In the genomic region with DNA sequence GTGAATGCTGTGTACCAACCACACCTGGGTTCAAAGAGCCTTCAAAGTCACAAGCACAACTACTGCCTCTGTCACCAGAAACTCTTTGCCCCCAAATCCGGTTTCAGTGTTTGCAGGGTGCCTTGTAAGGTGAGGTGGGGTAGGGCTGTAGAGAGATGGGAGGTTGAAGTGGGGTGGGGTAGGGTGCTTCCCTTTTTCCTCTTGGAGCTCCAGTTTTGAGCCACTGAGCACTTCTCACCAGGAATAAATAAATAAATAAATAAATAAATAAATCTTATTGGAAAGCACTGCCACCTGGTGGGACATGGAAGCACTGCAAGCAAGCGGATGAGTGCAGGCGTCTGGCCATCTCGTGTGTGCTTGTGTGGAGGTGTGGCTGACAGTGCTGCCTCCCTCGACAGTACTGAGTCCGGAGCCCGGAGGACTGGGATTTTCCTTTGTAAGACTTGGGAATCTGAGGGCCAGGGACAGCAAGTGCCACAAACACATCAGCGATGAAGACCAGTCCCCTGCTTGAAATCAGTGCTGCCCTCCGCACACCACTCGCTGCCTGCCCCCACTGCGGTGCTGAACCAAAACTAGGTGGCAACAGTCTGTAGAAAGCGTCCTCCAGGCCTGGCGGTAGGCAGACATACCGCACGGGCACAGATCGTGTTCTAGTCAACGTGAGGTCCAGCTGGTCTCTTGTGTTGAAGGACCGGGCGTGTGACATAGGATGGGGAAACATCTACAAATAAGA, we compare ENCODE assay signal across 8 mouse cellular contexts. TPM values are rescaled to one million over a fixed set of nuclear protein-coding genes. Genes with fewer than 3 reads are reported as not detected.
A peak's percentile ranks its signal among the peaks of the same experiment; 100 is the strongest.
DNase-seq lines count a peak whose midpoint lies in the region; ATAC-seq and TF ChIP-seq lines count a peak whose summit lies in the region.

No protein-coding gene starts in this region.

- TF ChIP-seq POLR2A in CH12.LX (IDR thresholded peaks at IDR 0.05; ENCODE audit: low read depth, low read length) = no peak
- no peak for TF ChIP-seq POLR2A in bone marrow macrophage, adult 2 months (IDR thresholded peaks at IDR 0.05; ENCODE audit: borderline replicate concordance, low read depth, low read length)
- no peak for TF ChIP-seq POLR2A in liver, adult 2 months (IDR thresholded peaks at IDR 0.05; ENCODE audit: extremely low read depth, insufficient read depth, low read length)

- H3K27me3 ChIP-seq in CH12.LX (replicated peaks) = no peaks in the 10 kb centered on the region
- H3K27me3 ChIP-seq in heart, embryonic 13.5 days (replicated peaks) = no peaks in the 10 kb centered on the region
- H3K27me3 ChIP-seq in kidney, postnatal 0 days (ENCODE audit: insufficient read depth, low read length) = no peaks in the 10 kb centered on the region
- no peaks in the 10 kb centered on the region for H3K27me3 ChIP-seq in liver, adult 2 months (ENCODE audit: control insufficient read depth, insufficient read depth, low read length)
- H3K27me3 ChIP-seq in stomach, embryonic 14.5 days (ENCODE audit: control insufficient read depth, insufficient read depth, low read length) = no peaks in the 10 kb centered on the region

- no peak overlapping the region for H3K4me2 ChIP-seq in CH12.LX (ENCODE audit: insufficient read depth, low read depth, poor library complexity, severe bottlenecking)
- peak overlapping the region; percentile 33; the same call in 1 of the 2 replicates for H3K4me2 ChIP-seq in heart, embryonic 13.5 days
- H3K4me2 ChIP-seq in kidney, postnatal 0 days (ENCODE audit: low read length) = no peak overlapping the region
- H3K4me2 ChIP-seq in stomach, embryonic 14.5 days (replicated peaks; ENCODE audit: low read depth, low read length) = no peak overlapping the region

- H3K4me3 ChIP-seq in CH12.LX (replicated peaks in 1 of 3; ENCODE audit: low read depth in 2 of 3, low read length in 2 of 3, poor library complexity in 1 of 3) = no peak overlapping the region
- no peak overlapping the region for H3K4me3 ChIP-seq in bone marrow macrophage, adult 2 months (ENCODE audit: insufficient read depth, low read length)
- no peak overlapping the region for H3K4me3 ChIP-seq in heart, embryonic 13.5 days
- no peak overlapping the region for H3K4me3 ChIP-seq in kidney, postnatal 0 days (replicated peaks; ENCODE audit: low read depth, low read length)
- H3K4me3 ChIP-seq in liver, adult 2 months (ENCODE audit: insufficient read depth, low read depth, low read length) = no peak overlapping the region
- H3K4me3 ChIP-seq in stomach, embryonic 14.5 days (ENCODE audit: low read depth, low read length) = no peak overlapping the region

- peak; percentile 73 to 82 for TF ChIP-seq CTCF in CH12.LX (conservative IDR thresholded peaks at IDR 0.05 in 1 of 2, IDR thresholded peaks at IDR 0.05 in 1 of 2; ENCODE audit: low read depth in 2 of 2, low read length in 2 of 2)
- TF ChIP-seq CTCF in bone marrow macrophage, adult 2 months (IDR thresholded peaks at IDR 0.05; ENCODE audit: low read depth, low read length) = peak; percentile 65; the same call in 1 of the 2 replicates
- TF ChIP-seq CTCF in kidney, postnatal 0 days (IDR thresholded peaks at IDR 0.05; ENCODE audit: low read depth) = peak; percentile 84
- peak; percentile 79 for TF ChIP-seq CTCF in liver, adult 2 months (IDR thresholded peaks at IDR 0.05; ENCODE audit: low read depth, low read length)

- H3K27ac ChIP-seq in CH12.LX (ENCODE audit: insufficient read depth, low read depth) = no peak overlapping the region
- H3K27ac ChIP-seq in bone marrow macrophage, adult 2 months (ENCODE audit: insufficient read depth, low read depth, low read length) = no peak overlapping the region
- no peak overlapping the region for H3K27ac ChIP-seq in heart, embryonic 13.5 days (replicated peaks)
- no peak overlapping the region for H3K27ac ChIP-seq in kidney, postnatal 0 days
- H3K27ac ChIP-seq in liver, adult 2 months (replicated peaks; ENCODE audit: insufficient read depth, low read depth, low read length) = no peak overlapping the region
- H3K27ac ChIP-seq in stomach, embryonic 14.5 days (ENCODE audit: low read length) = no peak overlapping the region

- peak; percentile 55 for DNase-seq in CH12.LX (ENCODE audit: extremely low read depth)
- DNase-seq in kidney, postnatal 0 days (ENCODE audit: low spot score) = peak; percentile 83
- DNase-seq in liver, adult 2 months (ENCODE audit: extremely low read depth, low read depth, low spot score) = peak; percentile 46
- DNase-seq in natural killer cell, adult 2 months (ENCODE audit: low spot score in 2 of 2) = peak; percentile 40 to 55

- dilution Hi-C loops in CH12.LX (cut with MboI; ENCODE audit: extremely low pct_ligation_motif_present, extremely low pct_unique_long_range_greater_than_20kb, low sequenced_read_pairs) = no loop called here

- no peaks in the 10 kb centered on the region for H3K9me3 ChIP-seq in CH12.LX (replicated peaks; ENCODE audit: low read length)
- no peaks in the 10 kb centered on the region for H3K9me3 ChIP-seq in heart, embryonic 13.5 days
- no peaks in the 10 kb centered on the region for H3K9me3 ChIP-seq in kidney, postnatal 0 days (replicated peaks; ENCODE audit: low read length)
- H3K9me3 ChIP-seq in stomach, embryonic 14.5 days (ENCODE audit: control insufficient read depth, low read depth, low read length) = no peaks in the 10 kb centered on the region

- peaks cover 5 to 33% of the 10 kb centered on the region in 2 experiments for H3K4me1 ChIP-seq in CH12.LX (ENCODE audit: control insufficient read depth in 1 of 2, insufficient read depth in 2 of 2)
- peaks cover 5% of the 10 kb centered on the region for H3K4me1 ChIP-seq in bone marrow macrophage, adult 2 months (ENCODE audit: control insufficient read depth, insufficient read depth, low read length)
- peaks cover 36% of the 10 kb centered on the region for H3K4me1 ChIP-seq in heart, embryonic 13.5 days
- H3K4me1 ChIP-seq in kidney, postnatal 0 days (replicated peaks; ENCODE audit: insufficient read depth, low read length) = 0 out of 2 replicates have a peak, but pooled peaks cover 8% of the 10 kb centered on the region
- H3K4me1 ChIP-seq in liver, adult 2 months (ENCODE audit: control insufficient read depth, insufficient read depth, low read length) = no peaks in the 10 kb centered on the region
- H3K4me1 ChIP-seq in stomach, embryonic 14.5 days (ENCODE audit: control insufficient read depth, insufficient read depth, low read length) = no peaks in the 10 kb centered on the region

- no peak overlapping the region for H3K9ac ChIP-seq in CH12.LX (ENCODE audit: insufficient read depth, low read depth)
- H3K9ac ChIP-seq in heart, embryonic 13.5 days = peak overlapping the region; percentile 33; the same call in 1 of the 2 replicates
- no peak overlapping the region for H3K9ac ChIP-seq in kidney, postnatal 0 days (ENCODE audit: low read depth, low read length)
- no peak overlapping the region for H3K9ac ChIP-seq in liver, adult 2 months (ENCODE audit: low read depth, low read length)
- H3K9ac ChIP-seq in stomach, embryonic 14.5 days (replicated peaks; ENCODE audit: low read depth, low read length) = no peak overlapping the region

- peak; percentile 74 for TF ChIP-seq RAD21 in CH12.LX (IDR thresholded peaks at IDR 0.05; ENCODE audit: low read depth, low read length)

- peaks cover 7 to 37% of the 10 kb centered on the region in 2 experiments for H3K36me3 ChIP-seq in CH12.LX (replicated peaks in 1 of 2; ENCODE audit: control insufficient read depth in 1 of 2, insufficient read depth in 1 of 2, low read length in 1 of 2)
- peaks cover 12% of the 10 kb centered on the region for H3K36me3 ChIP-seq in heart, embryonic 13.5 days
- no peaks in the 10 kb centered on the region for H3K36me3 ChIP-seq in kidney, postnatal 0 days (ENCODE audit: insufficient read depth, low read length)
- H3K36me3 ChIP-seq in liver, adult 2 months (ENCODE audit: control insufficient read depth, insufficient read depth, low read length) = peaks cover 16% of the 10 kb centered on the region
- H3K36me3 ChIP-seq in stomach, embryonic 14.5 days (ENCODE audit: control insufficient read depth, insufficient read depth, low read length) = no peaks in the 10 kb centered on the region

- in situ Hi-C loops in CH12.LX (cut with MboI; ENCODE audit: low pct_ligation_motif_present, low pct_unique_long_range_greater_than_20kb, low sequenced_read_pairs) = loop anchor here (5.0 kb wide), 1 partner anchor 145 kb away; no protein-coding TSS in a partner anchor

- no peaks in the 10 kb centered on the region for H3K79me2 ChIP-seq in CH12.LX (replicated peaks; ENCODE audit: control insufficient read depth, extremely low read depth, insufficient read depth, poor library complexity, severe bottlenecking)
- H3K79me2 ChIP-seq in liver, adult 2 months (ENCODE audit: control insufficient read depth, insufficient read depth, low read length) = no peaks in the 10 kb centered on the region

- WGBS in heart, embryonic 13.5 days = 57% methylated on average over 19 of the region's 19 CpGs
- WGBS in kidney, postnatal 0 days = 60% methylated on average over 19 of the region's 19 CpGs
- WGBS in liver, adult 2 months = 64% methylated on average over 19 of the region's 19 CpGs
- 65% methylated on average over 19 of the region's 19 CpGs for WGBS in stomach, embryonic 14.5 days

- ATAC-seq in erythroblast, adult 5-6 weeks (replicated peaks; ENCODE audit: low FRiP score, poor library complexity, severe bottlenecking) = 0 out of 2 replicates have a peak, but pooled peaks have one; percentile 49
- ATAC-seq in heart, embryonic 13.5 days (ENCODE audit: extremely low read depth, insufficient number of reproducible peaks, low FRiP score, low TSS enrichment) = no peak
- peak; percentile 75 for ATAC-seq in kidney, postnatal 0 days (replicated peaks; ENCODE audit: low FRiP score, low read depth)
- peak; percentile 46 for ATAC-seq in stomach, embryonic 14.5 days (ENCODE audit: insufficient number of reproducible peaks, insufficient read depth, low FRiP score, low read depth)

- no peak for TF ChIP-seq EP300 in CH12.LX (IDR thresholded peaks at IDR 0.05; ENCODE audit: low read length)

TF ChIP-seq in CH12.LX, 34 proteins besides CTCF, POLR2A, EP300 and RAD21 (continues in another document):
- TF ChIP-seq ZC3H11A (IDR thresholded peaks at IDR 0.05; ENCODE audit: low read depth, low read length) = peak; percentile 65
- TF ChIP-seq SMC3 (IDR thresholded peaks at IDR 0.05; ENCODE audit: low read depth, low read length) = peak; percentile 76

RNA-seq across cellular contexts. Expression of gene Zcchc2, which starts 46.8 kb away (rescaled TPM):
- total RNA-seq in CH12.LX (2012; rRNA removed) (7.8 TPM in 2 replicates), CH12.LX (2014; rRNA removed) (6.7 and 6.8 TPM in 2 replicates)
- 10.5 and 12.6 TPM in 2 replicates for polyA plus RNA-seq in CH12.LX (2012; ENCODE audit: insufficient read length, low read depth)
- polyA plus RNA-seq in bone marrow macrophage, adult 2 months (2012; ENCODE audit: insufficient read depth, insufficient read length, missing spikeins) = 15.9 and 18.0 TPM in 2 replicates
- 4.2 and 15.7 TPM in 2 replicates for total RNA-seq in erythroblast, adult 5-6 weeks (2015; ENCODE audit: low replicate concordance)
- total RNA-seq in erythroblast, adult 5-6 weeks (2017; ENCODE audit: low replicate concordance) = 2.8 and 3.2 TPM in 2 replicates
- 1.3 and 1.5 TPM in 2 replicates for polyA plus RNA-seq in heart, embryonic 13.5 days (2015; fragmentation: Nextera tagmentation; extraction: Ambion mirVana)
- polyA plus RNA-seq in kidney, postnatal 0 days (2015; fragmentation: Nextera tagmentation; extraction: Ambion mirVana) = 2.5 and 2.6 TPM in 2 replicates
- total RNA-seq in liver, adult 2 months (2014; rRNA removed) = 12.2 and 16.2 TPM in 2 replicates
- 12.6 and 15.3 TPM in 2 replicates for polyA plus RNA-seq in liver, adult 2 months (2012; rRNA removed)
- polyA plus RNA-seq in stomach, embryonic 14.5 days (2014; fragmentation: Nextera tagmentation; extraction: Ambion mirVana) = 3.1 and 3.8 TPM in 2 replicates
